Mouse (Mus musculus): ENCODE measurements around the gene Slc2a6.

DNA sequence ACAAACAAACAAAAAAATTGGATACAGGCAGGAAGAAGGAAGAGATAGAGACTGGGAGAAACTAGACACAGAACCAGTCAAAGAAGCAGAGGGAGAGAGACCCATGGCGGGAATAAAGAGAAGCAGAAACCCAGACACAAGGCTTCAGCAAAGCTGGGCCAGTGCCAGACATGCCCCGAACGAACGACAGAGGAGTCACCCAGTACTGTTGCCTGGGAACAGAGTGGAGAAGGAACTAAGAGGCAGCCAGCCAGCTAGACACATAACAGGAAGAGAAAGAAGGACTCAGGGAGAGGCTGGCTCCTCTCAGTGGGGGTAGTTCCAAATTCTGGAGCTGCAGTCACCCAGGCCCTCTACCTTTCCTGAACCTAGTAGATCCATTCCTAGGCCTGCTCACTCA is 43.3 kb upstream of the Slc2a6 start:
- no peak for TF ChIP-seq CTCF (IDR thresholded peaks at IDR 0.05; ENCODE audit: control insufficient read depth, insufficient read depth, insufficient read length)
- TF ChIP-seq USF1 (IDR thresholded peaks at IDR 0.05; ENCODE audit: low read depth) = no peak
- no peak for TF ChIP-seq MYOG (IDR thresholded peaks at IDR 0.05; ENCODE audit: control insufficient read depth, extremely low read depth, insufficient read length)
- TF ChIP-seq FOSL1 (IDR thresholded peaks at IDR 0.05; ENCODE audit: insufficient read depth, low read length, poor library complexity, severe bottlenecking) = no peak
- TF ChIP-seq MAX (IDR thresholded peaks at IDR 0.05) = no peak
